In genomic region chr14:51826625-51827024, GRCm38 (mm10) we compare ENCODE assay signal across 35 mouse cellular contexts. TPM values are rescaled to one million over a fixed set of nuclear protein-coding genes. Genes with fewer than 3 reads are reported as not detected.
DNase-seq lines count a peak whose midpoint lies in the region; ATAC-seq and TF ChIP-seq lines count a peak whose summit lies in the region.
"Had no signal": no experiment of that assay in that cellular context is flagged by ENCODE, and none has a peak within 500 bp of the region (broad histone marks: within the 10 kb centered on the region; RNA-seq: fewer than 3 reads in every experiment).

No protein-coding gene starts in this region.

- peak; percentile 40 for DNase-seq in CH12.LX (ENCODE audit: extremely low read depth)
- peak; percentile 1 for DNase-seq in adipocyte (ENCODE audit: low spot score)
- no peak for DNase-seq in adrenal gland, adult 8-10 months
- DNase-seq in spleen, postnatal 14 days (ENCODE audit: low spot score in 2 of 2) = no peak
- DNase-seq: adrenal gland, postnatal 10 days; adrenal gland, postnatal 36 days; cerebellum, adult 11 months; cerebellum, adult 2 months; cerebellum, adult 9-11 months; cerebellum, postnatal 25 days; embryo, embryonic 11 days; gastrocnemius, postnatal 10 days; gastrocnemius, postnatal 36 days; heart, postnatal 36 days; kidney, adult 11 months had no signal

- H3K4me2 ChIP-seq in CH12.LX (ENCODE audit: insufficient read depth, low read depth, poor library complexity, severe bottlenecking) = no peak overlapping the region
- H3K4me2 ChIP-seq in hindbrain, embryonic 12.5 days (replicated peaks) = no peak overlapping the region
- H3K4me2 ChIP-seq: embryonic facial prominence, embryonic 13.5 days; forebrain, embryonic 13.5 days; heart, embryonic 11.5 days; hindbrain, embryonic 15.5 days; intestine, embryonic 15.5 days had no signal

- H3K27ac ChIP-seq in CH12.LX (ENCODE audit: insufficient read depth, low read depth) = no peak overlapping the region
- H3K27ac ChIP-seq in hindbrain, embryonic 12.5 days = no peak overlapping the region
- H3K27ac ChIP-seq: embryonic facial prominence, embryonic 10.5 days; embryonic facial prominence, embryonic 13.5 days; forebrain, embryonic 13.5 days; hindbrain, embryonic 15.5 days; intestine, embryonic 15.5 days had no signal

- no peak for TF ChIP-seq RAD21 in CH12.LX (IDR thresholded peaks at IDR 0.05; ENCODE audit: low read depth, low read length)

- TF ChIP-seq CTCF in CH12.LX (conservative IDR thresholded peaks at IDR 0.05 in 1 of 2, IDR thresholded peaks at IDR 0.05 in 1 of 2; ENCODE audit: low read depth in 2 of 2, low read length in 2 of 2) = no peak

- H3K27me3 ChIP-seq in CH12.LX (replicated peaks) = no peaks in the 10 kb centered on the region
- H3K27me3 ChIP-seq in hindbrain, embryonic 12.5 days = no peaks in the 10 kb centered on the region
- H3K27me3 ChIP-seq: embryonic facial prominence, embryonic 13.5 days; forebrain, embryonic 13.5 days; hindbrain, embryonic 15.5 days; intestine, embryonic 15.5 days; Patski had no signal

- 82% methylated on average over 1 of the region's 1 CpGs for WGBS in hindbrain, embryonic 12.5 days

- TF ChIP-seq POLR2A in CH12.LX (IDR thresholded peaks at IDR 0.05; ENCODE audit: low read depth, low read length) = no peak

- H3K36me3 ChIP-seq in CH12.LX (replicated peaks in 1 of 2; ENCODE audit: control insufficient read depth in 1 of 2, insufficient read depth in 1 of 2, low read length in 1 of 2) = no peaks in the 10 kb centered on the region
- no peaks in the 10 kb centered on the region for H3K36me3 ChIP-seq in hindbrain, embryonic 12.5 days
- H3K36me3 ChIP-seq: embryonic facial prominence, embryonic 10.5 days; embryonic facial prominence, embryonic 13.5 days; G1E; hindbrain, embryonic 15.5 days; intestine, embryonic 15.5 days had no signal

- peak; percentile 41 for ATAC-seq in inflammation-experienced regulatory T-cells, adult 6 months
- ATAC-seq in hindbrain, embryonic 12.5 days (ENCODE audit: low FRiP score) = no peak
- ATAC-seq: forebrain, embryonic 13.5 days; forebrain, embryonic 16.5 days; intestine, embryonic 15.5 days; Patski had no signal

- TF ChIP-seq EP300 in CH12.LX (IDR thresholded peaks at IDR 0.05; ENCODE audit: low read length) = no peak

- H3K9me3 ChIP-seq in CH12.LX (replicated peaks; ENCODE audit: low read length) = no peaks in the 10 kb centered on the region
- no peaks in the 10 kb centered on the region for H3K9me3 ChIP-seq in hindbrain, embryonic 12.5 days (replicated peaks)
- H3K9me3 ChIP-seq: embryonic facial prominence, embryonic 10.5 days; embryonic facial prominence, embryonic 13.5 days; forebrain, embryonic 13.5 days; G1E; hindbrain, embryonic 15.5 days; intestine, embryonic 15.5 days had no signal

- H3K4me1 ChIP-seq in CH12.LX (ENCODE audit: control insufficient read depth in 1 of 2, insufficient read depth in 2 of 2) = peaks cover 0 to 18% of the 10 kb centered on the region in 2 experiments; a peak in 2 of 4 replicates
- H3K4me1 ChIP-seq in hindbrain, embryonic 12.5 days = no peaks in the 10 kb centered on the region
- H3K4me1 ChIP-seq: embryonic facial prominence, embryonic 10.5 days; embryonic facial prominence, embryonic 13.5 days; forebrain, embryonic 13.5 days; hindbrain, embryonic 15.5 days; intestine, embryonic 15.5 days had no signal

- in situ Hi-C loops in CH12.LX (cut with MboI; ENCODE audit: low pct_ligation_motif_present, low pct_unique_long_range_greater_than_20kb, low sequenced_read_pairs) = no loop called here

- no peak overlapping the region for H3K4me3 ChIP-seq in CH12.LX (replicated peaks in 1 of 3; ENCODE audit: low read depth in 2 of 3, low read length in 2 of 3, poor library complexity in 1 of 3)
- H3K4me3 ChIP-seq in hindbrain, embryonic 12.5 days = no peak overlapping the region
- H3K4me3 ChIP-seq: embryonic facial prominence, embryonic 10.5 days; embryonic facial prominence, embryonic 13.5 days; erythroblast, embryonic 14.5 days; forebrain, embryonic 13.5 days; hindbrain, embryonic 15.5 days; intestine, embryonic 15.5 days had no signal

- H3K79me2 ChIP-seq in CH12.LX (replicated peaks; ENCODE audit: control insufficient read depth, extremely low read depth, insufficient read depth, poor library complexity, severe bottlenecking) = no peaks in the 10 kb centered on the region

- no peak overlapping the region for H3K9ac ChIP-seq in CH12.LX (ENCODE audit: insufficient read depth, low read depth)
- H3K9ac ChIP-seq in hindbrain, embryonic 12.5 days = no peak overlapping the region
- H3K9ac ChIP-seq: embryonic facial prominence, embryonic 13.5 days; forebrain, embryonic 13.5 days; hindbrain, embryonic 15.5 days; intestine, embryonic 15.5 days had no signal

- dilution Hi-C loops in CH12.LX (cut with MboI; ENCODE audit: extremely low pct_ligation_motif_present, extremely low pct_unique_long_range_greater_than_20kb, low sequenced_read_pairs) = no loop called here

TF ChIP-seq in CH12.LX, 34 proteins besides CTCF, POLR2A, EP300 and RAD21:
- TF ChIP-seq JUND (conservative IDR thresholded peaks at IDR 0.05; ENCODE audit: low read depth, low read length) = no peak
- TF ChIP-seq USF1 (IDR thresholded peaks at IDR 0.05; ENCODE audit: low read depth, low read length) = no peak
- no peak for TF ChIP-seq IRF4 (IDR thresholded peaks at IDR 0.05; ENCODE audit: low read depth, low read length)
TF ChIP-seq in CH12.LX: peak in this region for 0.

RNA-seq across cellular contexts. Expression of gene AY358078, which starts 26.8 kb away (rescaled TPM):
- not detected in 2 replicates for total RNA-seq in CH12.LX (2012; rRNA removed)
- 0.26 TPM in 1 of 2 replicates, not detected in the other for total RNA-seq in CH12.LX (2014; rRNA removed)
- polyA plus RNA-seq in CH12.LX (2012; ENCODE audit: insufficient read length, low read depth) = not detected in 2 replicates
- not detected for polyA plus RNA-seq in inflammation-experienced regulatory T-cells, adult 6 months (2017; shearing (Covaris generic))
- not detected for total RNA-seq in adrenal gland, adult 8-10 months (2022)
- polyA plus RNA-seq in hindbrain, embryonic 12.5 days (2016; fragmentation: Nextera tagmentation; extraction: Ambion mirVana) = not detected in 2 replicates
- total RNA-seq: adrenal gland, postnatal 10 days; adrenal gland, postnatal 36 days; G1E; gastrocnemius, adult 18-20 months; gastrocnemius, postnatal 10 days; gastrocnemius, postnatal 36 days; granulocyte monocyte progenitor cell, adult 5-6 weeks; heart, adult 8-10 months; heart, postnatal 36 days had no signal
- polyA plus RNA-seq: C2C12; cerebellum, adult 2 months; cortical plate, adult 2 months; embryonic facial prominence, embryonic 10.5 days; embryonic facial prominence, embryonic 13.5 days; erythroblast, embryonic 14.5 days; forebrain, embryonic 13.5 days; forebrain, embryonic 16.5 days; G1E; heart, embryonic 11.5 days; heart, embryonic 14.5 days; heart, postnatal 0 days; hindbrain, embryonic 11.5 days; hindbrain, embryonic 15.5 days; intestine, embryonic 15.5 days; Patski had no signal

RNA-seq across cellular contexts. Expression of gene Ear6, which starts 26.9 kb away (rescaled TPM):
- total RNA-seq in CH12.LX (2012; rRNA removed) (not detected in 2 replicates), CH12.LX (2014; rRNA removed) (not detected in 2 replicates)
- polyA plus RNA-seq in CH12.LX (2012; ENCODE audit: insufficient read length, low read depth) = not detected in 2 replicates
- polyA plus RNA-seq in inflammation-experienced regulatory T-cells, adult 6 months (2017; shearing (Covaris generic)) = not detected
- not detected for total RNA-seq in adrenal gland, adult 8-10 months (2022)
- not detected in 2 replicates for polyA plus RNA-seq in hindbrain, embryonic 12.5 days (2016; fragmentation: Nextera tagmentation; extraction: Ambion mirVana)
- total RNA-seq: adrenal gland, postnatal 36 days; G1E; gastrocnemius, adult 18-20 months; gastrocnemius, postnatal 10 days; gastrocnemius, postnatal 36 days; heart, adult 8-10 months; heart, postnatal 36 days had no signal
- polyA plus RNA-seq: C2C12; cerebellum, adult 2 months; cortical plate, adult 2 months; embryonic facial prominence, embryonic 10.5 days; embryonic facial prominence, embryonic 13.5 days; erythroblast, embryonic 14.5 days; forebrain, embryonic 13.5 days; forebrain, embryonic 16.5 days; G1E; heart, embryonic 11.5 days; heart, embryonic 14.5 days; heart, postnatal 0 days; hindbrain, embryonic 11.5 days; hindbrain, embryonic 15.5 days; Patski had no signal

RNA-seq across cellular contexts. Expression of gene Ang4, which starts 53.2 kb away (rescaled TPM):
- total RNA-seq in CH12.LX (2012; rRNA removed) (not detected in 2 replicates), CH12.LX (2014; rRNA removed) (not detected in 2 replicates)
- not detected in 2 replicates for polyA plus RNA-seq in CH12.LX (2012; ENCODE audit: insufficient read length, low read depth)
- polyA plus RNA-seq in inflammation-experienced regulatory T-cells, adult 6 months (2017; shearing (Covaris generic)) = not detected
- not detected for total RNA-seq in adrenal gland, adult 8-10 months (2022)
- polyA plus RNA-seq in hindbrain, embryonic 12.5 days (2016; fragmentation: Nextera tagmentation; extraction: Ambion mirVana) = not detected in 2 replicates
- total RNA-seq: adrenal gland, postnatal 10 days; gastrocnemius, adult 18-20 months; gastrocnemius, postnatal 10 days; gastrocnemius, postnatal 36 days; granulocyte monocyte progenitor cell, adult 5-6 weeks; heart, adult 8-10 months; heart, postnatal 36 days had no signal
- polyA plus RNA-seq: C2C12; cerebellum, adult 2 months; cortical plate, adult 2 months; embryonic facial prominence, embryonic 10.5 days; embryonic facial prominence, embryonic 13.5 days; erythroblast, embryonic 14.5 days; forebrain, embryonic 13.5 days; forebrain, embryonic 16.5 days; G1E; heart, embryonic 11.5 days; heart, embryonic 14.5 days; heart, postnatal 0 days; hindbrain, embryonic 11.5 days; hindbrain, embryonic 15.5 days; Patski had no signal

RNA-seq across cellular contexts. Expression of gene Mettl17, which starts 58.0 kb away (rescaled TPM):
- total RNA-seq in CH12.LX (2012; rRNA removed) = 19.5 and 21.7 TPM in 2 replicates
- 26.2 and 32.3 TPM in 2 replicates for total RNA-seq in CH12.LX (2014; rRNA removed)
- polyA plus RNA-seq in CH12.LX (2012; ENCODE audit: insufficient read length, low read depth) = 29.9 and 32.0 TPM in 2 replicates
- 10 to 100 TPM; 26.7 to 75.2 (median 69.3) TPM for polyA plus RNA-seq in inflammation-experienced regulatory T-cells, adult 6 months (2017; shearing (Covaris generic))
- total RNA-seq in adrenal gland, adult 8-10 months (2022) = 10 to 100 TPM; 31.5 to 50.1 (median 45.6) TPM
- polyA plus RNA-seq in hindbrain, embryonic 12.5 days (2016; fragmentation: Nextera tagmentation; extraction: Ambion mirVana) = 61.8 and 62.9 TPM in 2 replicates

Comparison
In these comparisons a context has a peak if more than half of its experiments do, and no peak if none do; other contexts are left out.
1. DNase-seq: peak in CH12.LX (single experiment) and adipocyte (single experiment); none in adrenal gland, adult 8-10 months (single experiment) and spleen, postnatal 14 days (0 of 2).